Mouse (Mus musculus): ENCODE data around the gene Fbxl12. TPM values are rescaled to one million over a fixed set of nuclear protein-coding genes. Genes with fewer than 3 reads are reported as not detected.
"Not testable (repeated sequence)": the region's sequence is repeated elsewhere in the genome, so short reads cannot be mapped to it uniquely, and the experiment has no call there.

Gene Fbxl12
- total and polyA plus RNA-seq, 3 experiments: 4.0 to 13.7 (median 5.0) TPM

GRCm38 (mm10) chr9:20636256-20636655, 8.3 kb downstream of the Fbxl12 start:
- H3K27me3 ChIP-seq (replicated peaks): no peaks in the 10 kb centered on the region
- DNase-seq (ENCODE audit: extremely low read depth): peak; percentile 67
- in situ Hi-C loops (cut with MboI; ENCODE audit: low pct_ligation_motif_present, low pct_unique_long_range_greater_than_20kb, low sequenced_read_pairs): no loop called here
- dilution Hi-C loops (cut with MboI; ENCODE audit: extremely low pct_ligation_motif_present, extremely low pct_unique_long_range_greater_than_20kb, low sequenced_read_pairs): no loop called here
- no peak overlapping the region for H3K9ac ChIP-seq (ENCODE audit: insufficient read depth, low read depth)
- H3K4me1 ChIP-seq (ENCODE audit: control insufficient read depth in 1 of 2, insufficient read depth in 2 of 2): peaks cover 9 to 48% of the 10 kb centered on the region in 2 experiments
- TF ChIP-seq ELF1 (IDR thresholded peaks at IDR 0.05; ENCODE audit: low read depth, low read length): peak; percentile 36; the same call in 1 of the 2 replicates
- 0 out of 2 replicates have a peak, but pooled peaks have one; percentile 32 for TF ChIP-seq ETS1 (conservative IDR thresholded peaks at IDR 0.05; ENCODE audit: low read depth, low read length)
- TF ChIP-seq EP300 (IDR thresholded peaks at IDR 0.05; ENCODE audit: low read length): peak; percentile 59
- no peak for TF ChIP-seq NELFE (IDR thresholded peaks at IDR 0.05; ENCODE audit: low read depth, low read length)
- no peak for TF ChIP-seq MAFK (IDR thresholded peaks at IDR 0.05; ENCODE audit: insufficient replicate concordance, low read length)
- TF ChIP-seq USF2 (conservative IDR thresholded peaks at IDR 0.05; ENCODE audit: low read depth, low read length): no peak
- TF ChIP-seq TCF12 (IDR thresholded peaks at IDR 0.05; ENCODE audit: low read depth, low read length): peak; percentile 91
- TF ChIP-seq POLR2AphosphoS2 (IDR thresholded peaks at IDR 0.05; ENCODE audit: low read depth, low read length): no peak
- TF ChIP-seq E2F4 (IDR thresholded peaks at IDR 0.05; ENCODE audit: insufficient replicate concordance, low read depth, low read length): no peak
- TF ChIP-seq CTCF (conservative IDR thresholded peaks at IDR 0.05 in 1 of 2, IDR thresholded peaks at IDR 0.05 in 1 of 2; ENCODE audit: low read depth in 2 of 2, low read length in 2 of 2): no peak
- TF ChIP-seq JUND (conservative IDR thresholded peaks at IDR 0.05; ENCODE audit: low read depth, low read length): no peak
- TF ChIP-seq POLR2A (IDR thresholded peaks at IDR 0.05; ENCODE audit: low read depth, low read length): no peak
- no peak for TF ChIP-seq NRF1 (IDR thresholded peaks at IDR 0.05; ENCODE audit: low read depth, low read length)
- TF ChIP-seq SMC3 (IDR thresholded peaks at IDR 0.05; ENCODE audit: low read depth, low read length): no peak
- TF ChIP-seq ZC3H11A (IDR thresholded peaks at IDR 0.05; ENCODE audit: low read depth, low read length): no peak
- TF ChIP-seq RAD21 (IDR thresholded peaks at IDR 0.05; ENCODE audit: low read depth, low read length): no peak
- TF ChIP-seq MAX (IDR thresholded peaks at IDR 0.05; ENCODE audit: low read length): no peak
- TF ChIP-seq IRF4 (IDR thresholded peaks at IDR 0.05; ENCODE audit: low read depth, low read length): 0 out of 2 replicates have a peak, but pooled peaks have one; percentile 9
- TF ChIP-seq KAT2A (IDR thresholded peaks at IDR 0.05; ENCODE audit: insufficient replicate concordance, low read length): no peak
- TF ChIP-seq ZNF384 (IDR thresholded peaks at IDR 0.05; ENCODE audit: low read depth, low read length): no peak
- H3K36me3 ChIP-seq (replicated peaks in 1 of 2; ENCODE audit: control insufficient read depth in 1 of 2, insufficient read depth in 1 of 2, low read length in 1 of 2): peaks cover 17 to 38% of the 10 kb centered on the region in 2 experiments
- peaks cover 8% of the 10 kb centered on the region for H3K9me3 ChIP-seq (replicated peaks; ENCODE audit: low read length)
- peaks cover 5% of the 10 kb centered on the region for H3K79me2 ChIP-seq (replicated peaks; ENCODE audit: control insufficient read depth, extremely low read depth, insufficient read depth, poor library complexity, severe bottlenecking)
- H3K4me2 ChIP-seq (ENCODE audit: insufficient read depth, low read depth, poor library complexity, severe bottlenecking): no peak overlapping the region
- H3K27ac ChIP-seq (ENCODE audit: insufficient read depth, low read depth): no peak overlapping the region
- no peak overlapping the region for H3K4me3 ChIP-seq (replicated peaks in 1 of 3; ENCODE audit: low read depth in 2 of 3, low read length in 2 of 3, poor library complexity in 1 of 3)

- H3K27me3 ChIP-seq (replicated peaks); H3K9me3 ChIP-seq (replicated peaks; ENCODE audit: low read length); in situ Hi-C loops (cut with MboI; ENCODE audit: low pct_ligation_motif_present, low pct_unique_long_range_greater_than_20kb, low sequenced_read_pairs); H3K9ac ChIP-seq (ENCODE audit: insufficient read depth, low read depth); H3K27ac ChIP-seq (ENCODE audit: insufficient read depth, low read depth); dilution Hi-C loops (cut with MboI; ENCODE audit: extremely low pct_ligation_motif_present, extremely low pct_unique_long_range_greater_than_20kb, low sequenced_read_pairs); H3K4me3 ChIP-seq (replicated peaks in 1 of 3; ENCODE audit: low read depth in 2 of 3, low read length in 2 of 3, poor library complexity in 1 of 3); H3K4me2 ChIP-seq (ENCODE audit: insufficient read depth, low read depth, poor library complexity, severe bottlenecking); H3K79me2 ChIP-seq (replicated peaks; ENCODE audit: control insufficient read depth, extremely low read depth, insufficient read depth, poor library complexity, severe bottlenecking): not testable (repeated sequence)
- Histone ChIP-seq H3K4me1 (ENCODE audit: control insufficient read depth in 1 of 2, insufficient read depth in 2 of 2) (peaks cover 9 to 42% of the 10 kb centered on the region in 2 experiments), H3K36me3 (replicated peaks in 1 of 2; ENCODE audit: control insufficient read depth in 1 of 2, insufficient read depth in 1 of 2, low read length in 1 of 2) (peaks cover 16 to 33% of the 10 kb centered on the region in 2 experiments)
- peak; percentile 7 for DNase-seq (ENCODE audit: extremely low read depth)
- peak; percentile 66 for TF ChIP-seq ZNF384 (IDR thresholded peaks at IDR 0.05; ENCODE audit: low read depth, low read length)
Observed at GRCm38 (mm10) chr9:20635676-20636075, 8.9 kb downstream of the Fbxl12 start.
